Mouse (Mus musculus): Measurements from ENCODE around the gene Tas2r114.

Tas2r114 gene

DNA sequence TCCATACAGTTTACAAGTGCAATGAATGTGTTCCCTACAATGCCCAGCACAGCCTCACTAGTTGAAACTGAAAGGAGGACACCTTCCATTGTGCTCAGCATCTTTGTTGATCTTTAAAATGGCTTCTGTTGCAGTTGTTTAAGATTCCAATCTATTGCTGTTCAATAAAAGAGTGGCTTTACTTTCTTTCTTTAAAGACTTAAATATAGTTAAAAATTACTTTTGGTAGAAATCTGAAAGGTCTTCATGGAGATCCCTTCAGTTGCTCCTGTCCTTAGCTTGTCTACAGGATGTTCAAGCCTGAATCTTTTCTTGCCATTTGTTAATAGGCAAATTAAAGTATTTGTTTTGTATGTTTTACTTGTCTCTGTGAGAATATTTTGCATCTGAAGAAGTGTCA, at the start of gene Tas2r114:
Gene Tas2r114 (minus strand): TSS at position 101 of the 400 bp plus-strand sequence.
- DNase-seq (ENCODE audit: low spot score in 2 of 2) = no peak

DNA sequence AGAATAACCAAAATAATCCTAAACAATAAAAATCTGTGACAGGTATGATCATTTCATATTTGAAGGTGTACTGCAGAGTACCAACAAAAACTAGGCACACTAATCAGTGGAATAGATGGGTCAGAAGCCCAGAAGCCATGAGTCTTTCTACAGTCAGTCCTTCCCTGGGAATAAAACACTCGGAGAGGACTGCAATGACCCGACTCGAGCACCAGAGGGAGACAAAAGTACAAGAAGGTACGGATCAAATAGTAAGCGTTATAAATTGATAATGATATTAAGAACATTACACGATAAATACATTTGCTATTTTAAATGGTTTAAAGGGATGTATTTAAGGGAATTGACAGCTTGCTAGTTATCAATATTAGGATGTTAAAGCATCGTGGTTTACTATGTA, 22.9 kb upstream of the Tas2r114 start:
- no peak for DNase-seq (ENCODE audit: low spot score in 2 of 2)

DNA sequence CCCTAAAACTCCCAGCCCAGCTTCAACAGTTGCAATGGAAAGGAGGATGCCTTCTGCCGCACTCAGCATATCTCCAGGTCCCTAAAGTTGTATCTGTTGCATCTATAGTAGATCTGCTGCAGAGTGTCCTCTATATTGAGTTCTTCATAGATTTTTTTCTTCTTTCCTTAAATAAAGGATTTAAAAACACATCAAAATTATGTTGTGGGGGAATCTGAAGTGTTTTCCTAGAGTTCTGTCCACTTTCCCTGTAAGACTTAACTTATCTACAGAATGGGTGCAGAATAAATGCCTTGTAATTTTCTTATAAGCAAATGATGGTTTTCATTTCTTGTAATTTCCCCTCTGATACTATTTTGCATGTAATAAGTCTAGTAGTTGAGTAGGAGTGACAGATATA, 2.5 kb downstream of the Tas2r114 start, which contains the start of gene Tas2r105:
Gene Tas2r105 (minus strand): TSS at position 101 of the 400 bp plus-strand sequence.
- DNase-seq (ENCODE audit: low spot score in 2 of 2) = no peak

DNA sequence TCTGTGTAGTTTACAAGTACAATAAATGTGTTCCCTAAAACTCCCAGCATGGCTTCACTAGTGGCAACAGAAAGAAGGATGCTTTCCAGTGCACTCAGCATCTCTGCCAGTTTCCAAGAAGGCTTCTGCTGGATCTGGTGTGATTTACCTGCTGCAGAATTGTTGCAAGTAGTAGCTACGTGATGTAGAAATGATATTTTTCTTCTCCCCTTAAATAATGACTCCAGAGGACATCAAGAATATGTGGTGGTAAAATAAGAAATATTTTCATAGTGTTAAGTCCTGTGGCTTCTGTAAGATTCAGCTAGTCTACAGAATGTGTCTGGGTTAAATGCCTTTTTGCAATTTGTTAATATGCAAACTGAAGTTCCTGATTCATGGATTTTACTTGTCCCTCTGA, 4.2 kb downstream of the Tas2r114 start, which contains the start of gene Tas2r104:
Gene Tas2r104 (minus strand): TSS at position 101 of the 400 bp plus-strand sequence.
- no peak for DNase-seq (ENCODE audit: low spot score in 2 of 2)

DNA sequence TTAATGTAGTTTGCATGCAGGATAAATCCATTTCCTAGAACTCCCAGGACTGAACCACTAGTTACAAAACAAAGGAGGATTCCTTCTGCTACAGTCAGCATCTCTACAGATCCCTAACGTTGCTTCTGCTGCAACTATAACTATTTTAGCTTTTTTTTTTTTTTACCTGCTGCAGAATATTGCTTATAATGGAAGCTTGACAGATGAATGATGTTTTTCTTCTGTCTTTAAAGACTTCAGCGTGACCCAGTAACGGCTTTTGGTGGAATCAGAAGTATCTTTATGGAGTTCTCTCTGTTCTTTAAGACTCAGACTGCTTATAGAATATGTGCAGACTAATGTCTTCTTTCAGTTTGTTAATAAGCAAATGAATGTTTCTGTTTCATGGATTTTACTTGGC, 11.1 kb downstream of the Tas2r114 start, which contains the start of gene Tas2r106:
Gene Tas2r106 (minus strand): TSS at position 101 of the 400 bp plus-strand sequence.
- no peak for DNase-seq (ENCODE audit: low spot score in 2 of 2)

DNA sequence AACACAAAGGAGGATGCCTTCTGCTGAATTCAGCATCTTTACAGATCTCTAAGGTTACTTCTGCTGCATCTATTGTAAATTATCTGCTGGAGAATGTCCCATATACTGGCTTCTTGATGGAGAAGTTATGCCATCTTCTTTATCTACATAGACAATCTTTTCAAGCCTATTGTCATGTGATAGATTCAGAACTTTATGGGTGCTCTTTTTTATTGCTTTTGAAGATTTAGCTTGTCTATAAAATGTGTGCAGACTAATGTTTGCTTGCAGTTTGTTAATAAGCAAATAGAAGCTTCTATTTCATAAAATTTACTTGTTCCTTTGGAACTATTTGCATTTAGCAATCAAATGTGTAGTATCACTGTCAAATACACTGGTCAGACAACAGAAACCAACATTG, 29.8 kb downstream of the Tas2r114 start, which contains the start of gene Tas2r107:
Gene Tas2r107 (minus strand): TSS at position 101 of the 400 bp plus-strand sequence.
- DNase-seq (ENCODE audit: low spot score in 2 of 2) = no peak
